Mouse (Mus musculus): ENCODE data around the gene Crocc2. TPM values are rescaled to one million over a fixed set of nuclear protein-coding genes. Genes with fewer than 3 reads are reported as not detected.
A peak's percentile ranks its signal among the peaks of the same experiment; 100 is the strongest.

Gene Crocc2
- total RNA-seq, 2 experiments from 2014 or later: 0.19 to 0.37 TPM

DNA sequence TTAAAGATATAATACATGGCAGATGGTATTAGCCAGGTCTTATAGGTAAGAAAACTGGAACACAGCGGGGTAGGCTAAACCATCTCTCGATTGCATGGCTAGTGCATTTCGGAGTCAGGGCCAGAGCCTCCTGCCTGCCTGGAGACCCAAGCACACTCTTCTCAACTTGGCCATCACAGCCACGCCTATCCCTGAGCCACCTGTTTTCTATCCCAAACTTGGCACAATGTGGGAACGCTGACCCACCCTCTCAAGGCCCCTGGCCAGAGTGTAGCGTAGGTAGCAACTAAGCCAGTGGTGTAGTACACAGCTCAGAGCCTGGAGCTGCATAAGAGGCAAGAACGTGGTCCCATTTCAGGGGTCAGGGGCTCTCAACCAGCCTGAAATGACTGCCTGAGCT, 87.2 kb downstream of the Crocc2 start:
- no peak for DNase-seq

DNA sequence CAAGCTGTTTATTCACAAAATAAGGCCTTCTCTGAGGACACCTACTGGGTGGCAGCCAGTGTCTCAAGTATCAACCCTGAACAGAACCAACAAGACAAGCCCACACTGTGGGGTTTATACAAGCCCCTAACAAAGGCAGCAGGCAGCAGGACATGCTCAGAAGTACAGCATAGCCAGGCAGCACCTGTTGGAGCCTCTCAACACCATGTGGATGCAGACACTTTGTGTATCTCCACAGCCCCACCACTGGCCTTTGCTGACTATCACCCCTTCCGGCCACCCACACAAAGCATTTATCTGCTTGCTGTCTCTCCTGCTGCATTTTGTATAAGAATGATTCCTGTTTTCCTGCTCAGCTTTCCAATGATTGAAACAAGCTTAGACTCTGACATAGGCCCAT, 89.0 kb downstream of the Crocc2 start:
- intact Hi-C loops (cut with DNase I): no loop called here

More for the DNA sequence above, 87.2 kb downstream of the Crocc2 start:
- intact Hi-C loops (cut with DNase I): no loop called here

DNA sequence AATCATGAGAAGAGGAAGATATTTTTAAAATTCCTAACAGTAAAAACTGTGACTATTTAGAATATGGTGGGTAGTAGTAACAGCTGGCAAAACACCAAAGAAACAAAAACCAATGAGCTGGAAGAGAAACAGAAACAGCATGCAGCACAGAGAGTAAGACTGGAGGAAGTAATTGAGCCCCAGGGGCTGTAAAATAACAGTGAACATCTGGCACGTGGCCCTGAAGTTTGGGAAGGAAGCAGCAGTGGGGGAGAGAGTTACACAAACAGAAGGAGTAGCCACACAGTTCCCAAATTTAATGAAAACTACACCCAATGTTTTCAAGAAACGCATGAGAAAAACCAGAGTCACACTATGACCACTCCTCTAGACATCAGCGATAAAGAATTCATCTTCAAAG, 98.7 kb downstream of the Crocc2 start:
- DNase-seq: peak; percentile 11 to 25

More for the DNA sequence above, 89.0 kb downstream of the Crocc2 start:
- no peak for DNase-seq

DNA sequence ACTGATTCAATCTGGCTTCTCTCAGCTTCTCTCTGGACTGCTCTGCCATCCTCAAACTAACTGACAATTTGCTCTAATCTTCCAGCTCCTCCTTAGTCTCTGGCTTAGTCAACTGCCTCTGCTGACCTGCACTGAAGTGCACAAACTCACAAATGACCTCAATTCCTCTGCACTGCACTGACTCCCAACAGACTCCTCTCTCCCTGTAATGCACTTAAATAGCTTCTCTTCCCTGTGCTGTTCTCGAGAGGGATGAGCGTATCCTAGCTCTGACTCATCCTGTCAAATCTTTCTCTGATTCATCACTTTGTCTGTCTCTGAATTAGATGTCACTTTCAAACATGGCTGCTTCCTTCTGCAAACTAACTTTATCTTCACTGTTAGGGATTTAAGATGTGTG, 99.7 kb downstream of the Crocc2 start:
- intact Hi-C loops (cut with DNase I): no loop called here
- DNase-seq: no peak

More for the DNA sequence above, 98.7 kb downstream of the Crocc2 start:
- intact Hi-C loops (cut with DNase I): no loop called here

DNA sequence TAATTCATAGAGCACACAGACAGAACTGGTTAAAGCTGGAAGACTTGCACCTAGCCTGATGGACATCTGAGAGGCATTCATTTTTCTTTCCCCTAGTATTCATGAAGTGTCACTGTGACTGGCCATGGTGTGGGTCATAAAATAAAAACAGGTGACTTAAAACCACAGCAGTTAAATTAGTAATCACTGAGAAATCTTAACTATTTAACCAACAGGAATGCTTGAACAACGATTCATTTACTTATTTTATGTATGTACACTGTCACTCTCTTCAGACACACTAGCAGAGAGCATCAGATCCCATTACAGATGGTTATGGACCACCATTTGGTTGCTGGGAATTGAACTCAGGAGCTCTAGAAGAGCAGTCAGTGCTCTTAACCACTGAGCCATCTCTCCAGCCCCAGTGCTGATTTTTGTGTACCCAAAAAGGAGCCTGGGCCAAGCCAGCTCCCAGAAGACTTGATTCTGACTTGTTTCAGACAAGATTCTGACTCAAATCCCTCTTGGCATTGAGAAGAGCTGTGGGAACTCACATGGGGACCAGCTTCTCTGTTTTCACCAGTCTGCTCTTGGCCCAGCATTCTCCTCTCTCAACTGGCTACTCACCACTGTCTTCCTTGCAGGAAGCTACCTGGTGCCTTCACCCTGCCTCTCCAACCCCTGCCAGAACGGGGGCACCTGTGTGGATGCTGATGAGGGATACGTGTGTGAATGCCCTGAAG, 102.2 kb downstream of the Crocc2 start:
- no peak for DNase-seq
- intact Hi-C loops (cut with DNase I): no loop called here

DNA sequence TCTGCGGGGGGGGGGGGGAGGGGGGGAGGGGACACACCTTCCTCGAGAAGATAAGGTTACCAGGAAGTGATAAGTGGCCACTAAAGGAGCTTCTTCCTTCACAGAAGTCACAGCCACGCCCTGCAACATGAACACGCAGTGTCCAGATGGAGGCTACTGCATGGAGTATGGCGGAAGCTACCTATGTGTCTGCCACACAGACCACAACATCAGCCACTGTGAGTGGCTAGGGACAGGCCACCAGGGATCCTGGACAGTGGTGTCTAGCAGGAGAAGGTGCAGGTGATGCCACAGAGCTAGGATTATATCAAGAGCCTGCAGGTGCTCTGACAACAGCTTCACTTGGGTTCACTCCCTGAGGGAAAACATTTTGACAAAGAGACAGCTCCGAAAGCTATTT, 103.2 kb downstream of the Crocc2 start:
- DNase-seq: no peak
- intact Hi-C loops (cut with DNase I): no loop called here

DNA sequence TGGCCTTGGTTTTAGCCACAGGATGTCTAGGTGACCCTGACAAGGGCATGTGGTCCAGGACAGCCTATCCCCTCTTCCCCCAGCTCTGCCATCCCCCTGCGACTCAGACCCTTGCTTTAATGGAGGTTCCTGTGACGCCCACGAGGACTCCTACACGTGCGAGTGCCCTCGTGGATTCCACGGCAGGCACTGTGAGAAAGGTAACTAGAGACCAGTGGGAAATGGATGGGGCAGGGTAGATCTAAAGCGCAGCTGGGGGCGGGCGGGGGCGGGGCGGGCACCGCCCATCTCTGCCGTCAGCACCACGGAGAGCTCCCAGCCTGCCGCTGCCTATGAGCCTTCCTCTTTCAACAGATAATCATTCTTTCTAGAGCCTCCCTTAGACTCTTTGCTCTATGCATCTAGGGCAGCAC, 103.9 kb downstream of the Crocc2 start:
- peak; percentile 28 to 57 for DNase-seq

DNA sequence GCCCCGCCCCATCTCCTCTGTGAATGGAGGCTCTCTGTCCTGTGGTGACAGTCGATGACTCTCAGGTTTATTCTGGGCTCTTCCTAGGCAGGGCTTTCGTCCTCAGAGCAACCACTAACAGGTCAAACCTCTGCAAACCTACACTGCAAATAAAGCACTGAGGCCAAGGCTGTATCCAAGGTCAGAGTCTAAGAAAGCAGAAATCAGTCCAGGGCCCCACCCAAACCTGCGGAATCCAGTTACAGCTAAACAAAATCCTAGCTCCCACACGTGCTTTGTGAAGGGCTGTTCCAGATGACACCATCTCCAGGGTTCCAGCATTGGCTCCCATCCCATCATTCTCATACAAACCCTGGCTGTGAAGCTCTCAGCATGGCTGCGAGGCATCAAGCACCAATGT, 107.0 kb downstream of the Crocc2 start:
- intact Hi-C loops (cut with DNase I): no loop called here
- DNase-seq: no peak

More for the DNA sequence above, 103.9 kb downstream of the Crocc2 start:
- intact Hi-C loops (cut with DNase I): no loop called here

DNA sequence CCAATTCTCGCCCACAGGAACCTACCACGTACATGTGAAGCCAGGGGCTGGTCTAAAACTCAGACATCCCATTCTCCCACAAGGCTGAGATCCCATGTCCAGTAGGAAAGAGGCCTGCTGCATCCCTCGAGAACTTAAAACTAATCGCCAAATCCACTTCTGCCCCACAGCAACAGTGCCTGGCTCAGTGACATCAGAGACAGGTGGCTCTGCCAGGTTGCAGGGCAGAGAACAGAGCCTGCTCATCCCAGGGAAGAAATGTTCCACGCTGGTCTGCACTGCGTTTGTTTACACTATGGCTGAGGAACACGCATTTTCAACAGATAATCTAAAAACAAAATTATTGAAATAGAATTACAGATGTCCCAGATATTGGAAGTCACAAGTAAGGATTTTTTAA, 108.5 kb downstream of the Crocc2 start:
- intact Hi-C loops (cut with DNase I): no loop called here
- no peak for DNase-seq

Small RNA genes lying within 50 kb of the gene (microRNA-seq; reads per million reads assigned to microRNA genes)
- 0 reads per million in 2 experiments for gene Mir6901

Other genes starting within 250 kb of the Crocc2 start
- gene Capn10, start 234.3 kb upstream of the Crocc2 start, total RNA-seq (2021): 10 to 100 TPM in 1 of 2 experiments, 1 to 10 TPM in 1; 9.9 to 10.9 TPM
- under 1 TPM; 0.29 to 0.45 TPM for gene Gpr35, start 217.9 kb upstream of the Crocc2 start, total RNA-seq (2021)
- gene Aqp12, start 162.4 kb upstream of the Crocc2 start, total RNA-seq (2021): not detected
- 1 to 10 TPM; 3.1 to 3.4 TPM for gene Kif1a, start 66.8 kb upstream of the Crocc2 start, total RNA-seq (2021)
- gene Agxt, start 33.5 kb upstream of the Crocc2 start, total RNA-seq (2021): not detected
- not detected for gene 2310007B03Rik, start 7.8 kb upstream of the Crocc2 start, total RNA-seq (2021)
- gene Sned1, start 67.1 kb downstream of the Crocc2 start, total RNA-seq (2021): 10 to 100 TPM; 11.4 to 17.6 TPM
- gene Mterf4, start 137.2 kb downstream of the Crocc2 start, total RNA-seq (2021): 10 to 100 TPM; 14.1 to 14.9 TPM
- 10 to 100 TPM; 29.9 to 35.2 TPM for gene Ppp1r7, start 174.1 kb downstream of the Crocc2 start, total RNA-seq (2021)
- 1 to 10 TPM; 2.7 to 4.2 TPM for gene Pask, start 174.8 kb downstream of the Crocc2 start, total RNA-seq (2021)
- gene Ano7, start 205.2 kb downstream of the Crocc2 start, total RNA-seq (2021): not detected